Mouse (Mus musculus): ENCODE data around the gene Kifc3.
A peak's percentile ranks its signal among the peaks of the same experiment; 100 is the strongest.

Gene Kifc3

DNA sequence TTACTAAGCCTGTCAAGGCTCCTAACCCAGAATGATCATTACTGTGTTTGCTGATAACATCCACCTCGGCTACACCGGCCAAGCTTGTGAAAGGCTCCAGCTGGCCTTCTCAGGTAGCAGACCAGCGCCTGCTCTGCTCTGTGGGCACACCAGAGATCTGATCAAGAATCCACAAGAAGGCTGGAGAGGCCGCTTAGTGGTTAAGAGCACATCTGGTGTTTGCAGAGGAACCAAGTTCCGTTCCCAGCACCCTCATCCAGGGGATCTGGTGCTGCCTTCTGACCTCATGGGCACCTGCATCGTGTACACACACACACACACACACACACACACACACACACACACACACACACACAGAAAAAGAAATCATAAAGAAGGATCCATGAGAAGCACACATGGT, 46.5 kb downstream of the Kifc3 start:
- DNase-seq (ENCODE audit: low spot score in 2 of 2): no peak

DNA sequence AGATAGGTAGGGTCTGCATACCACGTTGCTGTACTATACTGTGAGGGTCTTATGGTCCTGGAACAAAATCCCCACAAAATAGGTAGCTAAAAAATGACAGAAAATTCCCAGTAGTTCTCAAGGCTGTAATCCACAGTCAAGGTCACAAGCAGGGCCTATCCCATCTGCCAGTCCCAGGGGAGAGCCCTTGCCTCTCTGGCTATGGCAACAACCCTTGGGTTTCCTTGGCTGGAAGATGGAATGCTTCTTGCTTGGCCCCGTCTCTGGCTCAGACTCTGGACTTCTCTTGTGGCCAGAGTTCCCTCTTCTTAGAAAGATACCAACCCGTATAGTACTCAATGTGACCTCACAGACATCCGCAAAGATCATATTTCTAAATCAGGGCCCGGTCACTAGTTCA, 47.3 kb downstream of the Kifc3 start:
- no peak for DNase-seq (ENCODE audit: low spot score in 2 of 2)

- peak in 1 of 2 experiments; percentile 41 for DNase-seq (ENCODE audit: low spot score in 2 of 2)
Observed at GRCm38 (mm10) chr8:95154654-95155053, 48.0 kb downstream of the Kifc3 start.

GRCm38 (mm10) chr8:95154056-95154455, 48.6 kb downstream of the Kifc3 start:
- DNase-seq (ENCODE audit: low spot score in 2 of 2): no peak

GRCm38 (mm10) chr8:95150608-95151007, 52.0 kb downstream of the Kifc3 start:
- no peak for DNase-seq (ENCODE audit: low spot score in 2 of 2)

- DNase-seq (ENCODE audit: low spot score in 2 of 2): no peak
Observed at GRCm38 (mm10) chr8:95149426-95149825, 53.2 kb downstream of the Kifc3 start.

DNA sequence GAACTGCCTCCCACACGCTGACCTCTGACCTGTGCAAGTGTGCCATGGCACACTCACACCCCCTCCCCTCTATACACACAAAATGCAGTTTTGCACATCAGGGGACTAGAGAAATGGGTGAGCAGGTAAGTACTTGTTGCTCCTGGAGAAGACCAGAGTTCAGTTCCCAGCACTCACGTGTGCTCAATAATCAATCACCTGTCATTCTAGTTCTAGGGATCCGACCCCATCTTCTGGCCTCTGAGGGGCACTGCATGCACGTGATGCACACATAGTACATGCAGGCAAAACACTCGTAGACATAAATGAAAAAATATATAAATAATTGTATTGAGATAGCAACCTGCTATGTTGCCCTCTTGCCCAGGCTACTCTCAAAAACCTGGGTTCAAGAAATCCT, 55.8 kb downstream of the Kifc3 start:
- DNase-seq (ENCODE audit: low spot score in 2 of 2): no peak

- DNase-seq (ENCODE audit: low spot score in 2 of 2): no peak
Observed at GRCm38 (mm10) chr8:95146044-95146745, 56.4 kb downstream of the Kifc3 start.

DNA sequence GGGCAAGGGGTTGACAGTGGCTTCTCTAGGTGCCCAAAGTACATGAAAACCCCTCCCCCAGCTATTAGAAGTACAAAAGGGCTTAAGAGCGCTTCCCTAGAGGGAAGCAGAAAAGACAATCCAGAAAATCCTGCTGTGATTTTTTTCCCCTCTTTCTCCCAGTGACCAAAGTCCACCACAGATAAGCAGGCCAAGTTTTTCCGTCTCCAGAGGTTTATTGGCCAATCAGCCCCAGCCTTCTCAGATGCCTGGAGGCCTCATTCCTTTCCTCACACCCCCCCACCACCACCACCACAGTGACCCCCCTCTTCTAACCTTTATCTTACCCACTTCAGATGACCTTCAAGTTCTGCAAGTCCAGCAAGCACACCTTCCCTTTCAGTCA, 58.0 kb downstream of the Kifc3 start:
- DNase-seq (ENCODE audit: low spot score in 2 of 2): no peak

GRCm38 (mm10) chr8:95143805-95144630, 58.6 kb downstream of the Kifc3 start:
- DNase-seq (ENCODE audit: low spot score in 2 of 2): no peak

GRCm38 (mm10) chr8:95142985-95143804, 59.4 kb downstream of the Kifc3 start:
- no peak for DNase-seq (ENCODE audit: low spot score in 2 of 2)

- DNase-seq (ENCODE audit: low spot score in 2 of 2): peak; percentile 64 to 80
Observed at GRCm38 (mm10) chr8:95142075-95142831, 60.4 kb downstream of the Kifc3 start.

DNA sequence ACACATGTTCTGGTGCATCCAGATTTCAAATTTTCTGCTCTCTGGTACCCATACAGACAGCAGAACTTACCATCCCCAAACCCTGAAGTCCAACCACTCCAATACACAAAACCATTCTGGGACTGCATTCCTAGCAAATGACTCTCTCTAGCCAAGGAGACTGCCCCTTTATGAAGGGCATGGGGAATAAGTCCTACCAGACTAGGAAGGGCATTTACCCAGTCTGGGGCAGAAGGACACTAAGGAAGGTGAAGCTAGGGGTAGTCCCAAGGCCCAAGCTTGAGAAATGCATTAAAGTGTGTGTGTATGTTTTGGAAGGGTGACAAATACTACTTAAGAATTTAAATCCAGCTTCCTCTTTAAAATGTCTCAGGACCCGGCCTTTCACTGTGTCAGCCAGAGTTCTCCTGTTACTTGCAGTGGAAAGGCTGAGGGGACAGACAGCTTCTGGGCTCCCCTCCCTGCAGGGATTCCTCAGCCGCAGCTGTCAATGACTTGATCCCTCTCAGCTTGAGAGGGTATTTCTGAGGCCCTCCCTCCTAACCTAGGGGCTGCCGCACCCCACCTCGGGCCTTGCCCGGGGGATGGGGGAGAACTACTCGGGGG, 61.0 kb downstream of the Kifc3 start:
- DNase-seq (ENCODE audit: low spot score in 2 of 2): peak in 1 of 2 experiments; percentile 43

DNA sequence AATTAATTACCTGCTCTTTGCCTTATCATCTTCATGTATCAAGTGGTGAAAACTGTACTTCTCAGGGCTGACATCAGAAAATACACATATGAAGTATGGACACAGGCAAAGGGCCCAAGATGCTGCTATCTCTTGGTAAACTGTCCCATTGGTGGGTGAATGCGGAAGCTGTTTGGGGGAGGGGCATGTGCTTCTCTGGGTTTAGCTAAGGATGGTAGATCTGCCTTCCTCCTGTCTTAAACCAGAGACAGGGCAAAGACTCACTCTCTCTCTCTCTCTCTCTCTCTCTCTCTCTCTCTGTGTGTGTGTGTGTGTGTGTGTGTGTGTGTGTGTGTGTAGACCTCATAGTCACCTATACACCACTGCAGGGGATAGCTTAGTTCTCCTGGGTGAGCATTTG, 61.6 kb downstream of the Kifc3 start:
- no peak for DNase-seq (ENCODE audit: low spot score in 2 of 2)

DNA sequence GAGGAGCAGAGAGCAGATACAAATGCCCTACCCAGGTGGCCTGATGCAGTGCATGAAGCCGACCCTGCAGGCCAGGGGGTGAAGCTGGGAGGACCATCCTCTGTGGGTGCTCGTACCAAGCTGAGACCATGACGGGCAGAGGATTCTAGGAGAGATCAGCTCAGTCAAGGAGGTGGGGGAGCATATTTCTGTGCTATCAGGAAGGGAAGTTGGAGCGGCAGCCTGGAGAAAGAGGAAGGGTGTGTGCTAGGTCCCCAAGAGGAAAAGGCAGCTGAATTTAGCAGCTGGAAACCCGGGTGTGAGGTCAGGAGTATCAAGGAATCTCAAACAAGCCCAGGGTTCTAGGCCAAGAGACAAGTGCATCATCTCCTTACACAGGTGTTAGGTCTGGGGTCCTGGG, 62.1 kb downstream of the Kifc3 start:
- no peak for DNase-seq (ENCODE audit: low spot score in 2 of 2)

DNA sequence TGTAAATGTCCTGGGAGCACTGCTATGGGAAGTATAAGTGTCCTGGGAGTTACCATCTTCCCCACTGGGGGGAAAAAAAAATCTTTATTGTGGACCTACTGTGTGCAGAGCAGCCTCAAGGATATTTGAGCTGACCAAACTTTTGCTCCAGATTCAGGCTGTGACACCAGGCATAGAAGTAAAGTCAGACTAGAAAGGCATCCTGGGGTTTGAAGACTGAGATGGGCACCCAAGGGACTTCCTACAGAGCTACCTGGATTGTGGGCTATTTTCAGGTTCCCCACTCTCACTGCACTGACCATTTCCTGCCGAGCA, 63.6 kb downstream of the Kifc3 start:
- no peak for DNase-seq (ENCODE audit: low spot score in 2 of 2)

- no peak for DNase-seq (ENCODE audit: low spot score in 2 of 2)
Observed at GRCm38 (mm10) chr8:95138341-95139050, 64.1 kb downstream of the Kifc3 start.

DNA sequence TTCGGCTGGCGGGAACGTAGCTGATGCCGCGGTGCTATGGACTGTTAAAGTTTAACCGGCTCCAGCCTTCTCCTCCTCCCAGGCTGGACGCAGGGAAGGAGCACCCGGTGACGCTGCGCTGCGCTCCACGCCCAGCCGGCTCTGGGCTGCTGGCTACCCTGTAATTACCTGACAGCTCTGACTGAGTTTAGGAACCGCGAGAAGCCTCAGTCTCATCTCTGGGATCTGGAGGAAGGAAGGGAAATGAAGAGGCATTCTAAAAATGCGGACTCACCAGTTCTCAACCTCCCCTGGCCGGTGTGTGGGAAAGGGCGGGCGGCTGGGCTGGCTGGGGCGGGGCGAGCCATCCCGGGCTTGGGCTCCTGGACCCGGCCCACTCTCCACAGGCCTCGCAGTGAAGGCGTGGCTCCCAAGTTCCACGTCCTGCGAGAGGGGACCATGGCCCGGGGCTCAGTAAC, 64.9 kb downstream of the Kifc3 start:
- peak; percentile 60 to 70 for DNase-seq (ENCODE audit: low spot score in 2 of 2)

- DNase-seq (ENCODE audit: low spot score in 2 of 2): no peak
Observed at GRCm38 (mm10) chr8:95137201-95137600, 65.4 kb downstream of the Kifc3 start.

DNA sequence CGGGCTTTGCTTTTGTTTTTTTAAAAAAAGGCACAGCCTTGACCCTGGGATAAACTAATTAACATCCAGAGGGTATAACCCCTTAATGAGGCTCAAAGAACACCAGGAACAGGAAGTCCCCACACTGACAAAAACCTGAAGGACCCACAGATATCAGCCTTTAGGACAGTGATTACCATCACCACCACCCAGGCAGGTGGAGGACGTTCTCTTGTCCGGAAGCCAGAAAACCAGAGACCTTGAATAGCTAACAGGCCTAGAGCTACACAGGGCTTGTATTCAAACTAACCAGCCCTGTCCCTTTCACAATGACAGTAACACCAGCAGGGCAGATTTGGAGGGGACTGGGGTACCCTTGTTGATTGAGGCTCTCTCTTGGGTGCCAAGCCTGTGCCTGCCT, 66.4 kb downstream of the Kifc3 start:
- DNase-seq (ENCODE audit: low spot score in 2 of 2): no peak

DNA sequence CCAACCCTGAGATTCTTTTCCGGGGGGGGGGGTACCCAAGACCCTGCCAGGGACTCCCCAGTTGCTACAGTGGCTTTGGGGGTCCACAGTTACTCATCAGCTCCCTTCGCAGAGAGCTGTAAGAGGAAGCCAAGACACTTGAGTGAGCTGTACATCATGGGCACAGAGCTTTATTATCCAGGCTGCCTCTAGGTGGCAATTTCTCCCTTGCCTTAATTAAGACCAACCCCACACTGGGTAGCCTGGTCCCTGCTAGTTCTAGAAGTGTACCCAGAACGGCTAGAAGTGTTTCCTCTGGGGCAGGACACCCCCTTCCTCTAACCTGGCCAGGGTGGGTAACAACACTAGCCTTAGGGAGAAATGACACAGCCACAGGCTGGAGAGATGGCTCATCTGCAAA, 67.4 kb downstream of the Kifc3 start:
- DNase-seq (ENCODE audit: low spot score in 2 of 2): no peak

All from urinary bladder, postnatal 4 days (tissue).